Mouse (Mus musculus) right cerebral cortex, postnatal 4 days (tissue): ENCODE data around the gene Krtap4-1.
"Not testable (repeated sequence)": the region's sequence is repeated elsewhere in the genome, so short reads cannot be mapped to it uniquely, and the experiment has no call there.

Experiments
- DNase-seq: peaks from one replicate; pipeline ENCODE4 v3.0.0-alpha.2; 2022

Gene Krtap4-1

DNA sequence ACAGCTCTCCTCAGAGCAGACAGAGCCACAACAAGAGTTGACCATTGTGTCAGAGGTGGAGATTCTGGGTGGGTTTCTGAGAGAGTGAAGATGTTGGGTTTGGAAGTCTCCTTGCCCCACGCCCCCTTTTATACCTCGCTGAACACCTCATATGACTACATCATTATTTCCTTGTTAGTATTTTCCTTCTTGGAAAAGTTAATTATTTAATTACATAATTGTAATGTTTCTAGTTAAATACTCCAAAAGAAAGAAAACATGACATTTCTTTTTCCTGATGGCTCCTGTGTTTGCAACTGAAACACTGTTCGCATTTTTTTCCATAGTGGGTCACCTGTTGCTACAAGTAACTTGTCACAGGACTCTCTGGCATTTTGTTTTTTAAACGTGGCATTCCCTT lies at the start of gene Krtap4-1:
Krtap4-1 (minus strand) TSS at position 101 of the 400 bp plus-strand sequence.
- no peak for DNase-seq

DNA sequence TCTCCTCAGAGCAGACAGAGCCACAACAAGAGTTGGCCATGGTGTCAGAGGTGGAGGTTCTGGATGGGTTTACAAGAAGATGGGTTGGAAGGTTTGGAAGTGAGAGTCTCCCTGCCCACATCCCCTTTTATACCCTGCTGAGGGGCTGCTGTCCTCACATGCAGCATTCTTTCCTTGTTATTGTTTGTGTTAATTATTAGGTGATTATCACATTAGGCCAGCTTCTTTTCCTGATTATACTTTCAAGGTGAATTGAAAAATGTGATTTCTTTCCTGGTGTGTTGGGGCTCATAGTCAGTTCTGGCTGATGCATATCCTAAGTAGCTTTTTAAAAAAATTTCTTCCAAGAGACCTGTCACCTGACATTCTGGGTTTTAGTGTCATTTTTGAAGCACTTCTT lies 37.8 kb upstream of the Krtap4-1 start, which contains the start of gene Krtap4-6:
Krtap4-6 (minus strand) TSS at position 101 of the 400 bp plus-strand sequence.
- DNase-seq, result no peak

DNA sequence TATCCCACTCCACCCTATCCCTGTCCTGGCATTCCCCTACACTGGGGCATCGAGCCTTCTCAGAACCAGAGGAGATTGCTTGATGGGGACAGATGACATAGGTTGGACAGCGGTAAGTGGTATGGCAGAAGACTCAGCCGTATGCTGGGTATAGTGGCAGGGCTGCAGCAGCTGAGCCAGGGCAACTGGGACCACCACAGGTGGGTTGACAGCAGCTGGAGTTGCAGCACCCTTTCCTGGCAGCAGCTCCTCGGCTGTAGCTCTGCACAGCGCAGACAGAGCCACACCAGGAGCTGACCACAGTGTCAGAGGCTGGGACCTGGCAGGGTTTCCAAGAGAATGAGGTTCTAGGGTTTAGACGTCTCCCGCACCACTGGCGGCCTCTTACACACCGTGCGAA lies 34.8 kb upstream of the Krtap4-1 start:
- DNase-seq, result no peak

DNA sequence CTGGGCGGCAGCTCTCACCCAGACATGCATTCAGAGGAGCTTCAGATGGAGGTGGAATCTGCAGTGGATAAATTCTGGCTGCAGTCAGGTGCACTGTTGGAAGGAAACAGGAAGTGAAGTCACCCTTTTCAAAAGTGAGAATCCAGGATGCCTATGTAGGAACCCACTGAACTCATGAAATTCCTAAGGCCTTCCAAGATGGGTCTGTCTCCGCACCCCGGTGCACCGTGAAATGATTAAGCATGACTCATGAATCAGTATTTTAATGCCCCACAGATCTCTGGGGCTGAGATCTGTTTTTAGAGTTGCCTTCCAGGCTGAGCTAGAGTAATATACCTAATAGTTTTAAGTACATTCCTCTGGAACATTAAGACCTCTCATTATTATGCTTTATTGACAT lies 31.2 kb upstream of the Krtap4-1 start:
- DNase-seq, result no peak

DNA sequence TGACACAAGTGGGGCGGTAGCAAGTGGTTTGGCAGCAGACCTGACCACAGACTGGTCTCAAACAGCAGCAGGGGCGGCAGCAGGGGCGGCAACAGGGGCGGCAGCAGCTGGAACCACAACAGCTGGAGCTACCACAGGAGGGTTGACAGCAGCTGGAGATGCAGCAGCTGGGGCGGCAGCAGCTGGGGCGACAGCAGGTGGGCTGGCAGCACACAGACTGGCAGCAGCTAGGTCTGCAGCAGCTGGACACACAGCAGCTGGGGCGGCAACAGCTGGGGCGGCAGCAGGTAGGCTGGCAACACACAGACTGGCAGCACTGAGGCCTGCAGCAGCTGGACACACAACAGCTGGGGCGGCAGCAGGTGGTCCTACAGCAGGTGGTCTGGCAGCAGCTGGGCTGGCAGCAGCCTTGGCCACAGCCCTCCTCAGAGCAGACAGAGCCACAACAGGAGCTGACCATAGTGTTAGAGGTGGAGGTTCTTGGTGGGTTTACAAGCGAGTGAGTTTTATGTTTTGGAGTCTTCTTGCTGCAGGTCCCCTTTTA lies 30.5 kb upstream of the Krtap4-1 start, which contains the start of gene Gm11563:
Gm11563 (minus strand) TSS at position 494 of the 544 bp plus-strand sequence.
- DNase-seq, result not testable (repeated sequence)

DNA sequence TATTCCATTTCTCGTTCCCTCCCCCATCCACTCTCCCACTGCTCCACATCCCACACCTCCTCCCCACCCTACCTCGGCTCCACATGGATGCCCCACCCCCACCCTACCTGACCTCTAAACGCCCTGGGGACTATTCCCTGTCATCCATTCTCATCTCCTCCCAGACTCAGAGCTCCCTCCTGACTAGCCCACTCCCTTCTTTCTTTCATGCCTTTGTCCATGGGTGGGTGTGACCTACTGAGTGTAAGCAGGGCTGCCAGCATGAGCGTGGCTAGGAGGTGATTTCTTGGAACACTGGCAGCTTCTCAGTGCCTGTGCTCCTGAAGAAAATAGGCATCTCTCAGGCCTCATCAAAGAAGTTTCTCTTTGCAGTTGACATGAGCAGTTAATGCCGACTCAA lies 29.0 kb upstream of the Krtap4-1 start:
- DNase-seq, result no peak

DNA sequence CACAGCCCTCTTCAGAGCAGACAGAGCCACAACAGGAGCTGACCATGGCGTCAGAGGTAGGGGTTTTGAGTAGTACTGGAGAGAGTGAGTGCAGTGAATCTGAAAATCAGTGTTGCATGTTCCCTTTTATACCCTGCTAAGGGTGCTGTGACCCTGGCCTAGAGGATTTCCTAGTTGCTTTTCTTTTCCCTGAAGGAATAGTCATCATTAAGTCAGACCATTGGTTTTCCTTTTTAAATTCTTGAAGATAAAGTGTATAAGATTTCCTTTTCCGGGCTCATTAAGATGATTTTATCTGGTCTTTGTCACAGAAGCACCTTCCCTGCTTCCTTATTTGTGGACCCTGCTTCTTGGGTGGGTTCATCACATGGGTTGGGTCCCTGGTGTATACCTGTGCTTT lies 22.1 kb upstream of the Krtap4-1 start, which contains the start of gene Gm11555:
Gm11555 (minus strand) TSS at position 101 of the 400 bp plus-strand sequence.
- no peak for DNase-seq

DNA sequence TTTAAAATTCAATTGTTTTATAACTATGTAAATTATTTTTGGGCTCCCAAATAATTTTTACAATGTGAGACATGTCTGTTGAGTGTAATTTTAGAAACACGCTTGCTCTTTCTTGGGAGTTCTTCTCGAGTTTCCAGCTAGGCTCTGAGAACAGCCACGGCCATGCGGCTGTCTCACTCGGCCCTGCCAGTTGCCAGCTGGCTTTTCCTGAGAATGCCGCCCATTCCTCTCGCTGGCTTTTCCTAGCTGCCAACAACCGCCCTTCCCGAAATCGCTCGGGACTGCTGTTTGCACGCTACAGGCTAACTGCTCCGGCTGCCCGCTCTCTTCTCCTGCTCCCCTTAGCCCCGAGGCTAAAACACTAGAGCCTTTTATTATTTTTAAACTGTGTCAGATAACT lies 18.4 kb upstream of the Krtap4-1 start:
- DNase-seq, result no peak

DNA sequence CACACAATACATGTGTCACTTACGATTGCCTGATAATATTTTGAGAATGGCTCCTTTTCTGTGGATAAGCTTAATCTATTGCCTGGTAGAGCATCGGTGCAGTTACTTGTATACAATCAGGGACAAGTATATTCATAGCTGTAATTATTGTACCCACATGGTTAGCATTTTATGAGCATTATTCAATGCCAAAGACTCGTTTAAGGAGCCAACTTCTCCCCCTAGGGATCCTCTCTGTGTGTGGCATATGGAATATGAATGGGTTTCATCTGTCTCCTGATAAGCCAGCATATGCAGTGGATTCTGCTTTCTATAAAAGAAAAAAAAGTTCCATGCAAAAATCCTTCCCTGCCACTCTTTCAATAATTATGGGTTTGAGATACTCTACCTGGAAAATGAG lies 16.3 kb upstream of the Krtap4-1 start:
- no peak for DNase-seq

DNA sequence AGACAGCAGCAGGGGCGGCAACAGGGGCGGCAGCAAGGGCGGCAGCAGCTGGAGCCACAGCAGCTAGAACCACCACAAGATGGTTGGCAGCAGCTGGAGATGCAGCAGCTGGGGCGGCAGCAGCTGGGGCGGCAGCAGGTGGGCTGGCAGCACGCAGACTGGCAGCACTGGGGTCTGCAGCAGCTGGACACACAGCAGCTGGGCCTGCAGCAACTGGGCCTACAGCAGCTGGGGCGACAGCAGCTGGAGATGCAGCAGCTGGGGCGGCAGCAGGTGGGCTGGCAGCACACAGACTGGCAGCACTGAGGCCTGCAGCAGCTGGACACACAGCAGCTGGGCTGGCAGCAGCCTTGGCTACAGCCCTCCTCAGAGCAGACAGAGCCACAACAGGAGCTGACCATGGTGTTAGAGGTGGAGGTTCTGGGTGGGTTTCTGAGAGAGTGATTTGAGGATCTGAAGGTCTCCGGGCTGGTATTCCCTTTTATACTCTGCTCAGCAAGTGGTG lies 15.6 kb upstream of the Krtap4-1 start, which contains the start of gene Krtap4-7:
Krtap4-7 (minus strand) TSS at position 455 of the 505 bp plus-strand sequence.
- not testable (repeated sequence) for DNase-seq

DNA sequence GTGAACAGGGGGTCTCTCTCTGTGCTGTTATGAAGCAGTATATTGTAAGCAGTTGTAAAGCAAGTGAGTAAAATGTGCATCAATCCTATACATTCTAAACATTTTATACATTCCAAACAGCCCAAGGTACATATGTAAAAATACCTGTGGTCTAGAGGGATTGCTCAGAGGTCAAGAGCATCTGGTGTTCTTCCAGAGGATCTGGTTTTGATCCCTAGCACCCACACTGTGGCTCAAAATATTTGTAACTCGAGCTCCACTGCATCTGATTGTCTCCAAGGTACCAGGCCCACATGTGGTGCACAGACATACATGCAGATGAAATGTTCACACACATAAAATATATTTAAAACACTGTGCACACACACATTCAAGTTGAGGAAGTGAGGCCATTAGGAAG lies 12.9 kb upstream of the Krtap4-1 start:
- DNase-seq, result no peak

DNA sequence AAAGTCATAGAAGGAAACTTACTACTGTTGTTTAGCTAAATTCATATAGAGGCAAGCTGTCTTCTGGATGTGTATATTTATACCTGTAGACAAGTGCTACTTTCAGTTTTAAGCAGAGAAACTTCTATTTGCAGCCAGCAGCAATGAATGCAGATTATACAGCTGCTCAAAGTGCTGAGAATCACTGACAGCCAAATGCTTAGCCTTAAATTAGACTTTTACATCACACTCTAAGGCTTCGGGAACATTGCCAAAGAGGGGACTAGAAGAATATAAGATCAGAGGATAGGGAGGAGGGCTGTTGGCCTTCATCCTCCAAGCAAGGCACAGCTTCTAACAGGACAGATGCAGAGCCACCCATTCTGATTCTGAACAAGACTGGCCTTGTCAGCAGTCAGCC lies 9.0 kb upstream of the Krtap4-1 start:
- no peak for DNase-seq

DNA sequence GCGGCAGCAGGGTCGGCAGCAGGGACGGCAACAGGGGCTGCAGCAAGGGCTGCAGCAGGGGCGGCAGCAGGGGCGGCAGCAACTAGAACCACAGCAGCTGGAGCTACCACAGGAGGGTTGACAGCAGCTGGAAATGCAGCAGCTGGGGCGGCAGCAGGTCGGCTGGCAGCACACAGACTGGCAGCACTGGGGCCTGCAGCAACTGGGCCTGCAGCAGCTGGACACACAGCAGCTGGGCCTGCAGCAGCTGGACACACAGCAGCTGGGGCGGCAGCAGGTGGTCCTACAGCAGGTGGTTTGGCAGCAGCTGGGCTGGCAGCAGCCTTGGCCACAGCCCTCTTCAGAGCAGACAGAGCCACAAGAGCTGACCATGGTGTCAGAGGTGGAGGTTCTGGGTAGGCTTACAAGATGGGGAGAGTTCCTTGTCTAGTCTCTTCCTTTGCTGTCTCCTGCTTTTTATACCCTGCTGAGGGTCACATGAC lies 6.7 kb upstream of the Krtap4-1 start, which contains the start of gene Krtap4-2:
Krtap4-2 (minus strand) TSS at position 432 of the 482 bp plus-strand sequence.
- no peak for DNase-seq

DNA sequence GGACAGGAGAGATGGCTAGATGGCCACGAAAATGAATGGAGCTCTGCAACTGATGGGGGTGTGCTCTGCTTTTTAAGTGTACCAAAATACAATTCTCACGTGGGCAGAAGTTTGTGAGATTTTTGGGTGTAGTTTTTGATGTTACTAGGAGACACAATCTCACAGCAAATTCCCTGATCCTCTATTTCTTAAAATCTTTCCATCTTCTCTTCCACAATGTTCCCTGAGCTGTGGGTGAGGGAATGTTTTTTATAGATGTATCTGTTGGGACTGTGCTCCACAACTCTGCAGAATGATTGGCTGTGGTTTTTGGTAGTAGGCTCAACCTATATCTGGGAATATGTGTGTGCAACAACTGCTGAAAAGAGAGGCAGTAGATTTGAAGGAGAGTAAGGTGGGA lies 5.3 kb upstream of the Krtap4-1 start:
- DNase-seq, result no peak

DNA sequence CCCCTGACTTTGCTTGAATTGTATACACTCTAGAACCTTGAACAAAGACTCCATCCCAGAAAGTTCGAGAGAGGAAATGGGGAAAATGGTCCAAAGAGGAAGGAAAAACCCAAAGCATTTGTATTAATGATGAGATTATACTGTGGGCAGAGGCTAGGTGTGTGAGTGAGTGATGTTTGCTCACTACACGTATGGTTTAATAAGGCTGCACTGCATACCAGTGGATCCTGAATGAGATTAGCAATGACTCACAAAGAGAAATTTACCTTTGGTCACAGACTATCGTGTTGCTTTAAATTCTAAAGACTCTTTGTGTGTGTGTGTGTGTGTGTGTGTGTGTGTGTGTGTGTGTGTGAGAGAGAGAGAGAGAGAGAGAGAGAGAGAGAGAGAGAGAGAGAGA lies 2.9 kb upstream of the Krtap4-1 start:
- no peak for DNase-seq

DNA sequence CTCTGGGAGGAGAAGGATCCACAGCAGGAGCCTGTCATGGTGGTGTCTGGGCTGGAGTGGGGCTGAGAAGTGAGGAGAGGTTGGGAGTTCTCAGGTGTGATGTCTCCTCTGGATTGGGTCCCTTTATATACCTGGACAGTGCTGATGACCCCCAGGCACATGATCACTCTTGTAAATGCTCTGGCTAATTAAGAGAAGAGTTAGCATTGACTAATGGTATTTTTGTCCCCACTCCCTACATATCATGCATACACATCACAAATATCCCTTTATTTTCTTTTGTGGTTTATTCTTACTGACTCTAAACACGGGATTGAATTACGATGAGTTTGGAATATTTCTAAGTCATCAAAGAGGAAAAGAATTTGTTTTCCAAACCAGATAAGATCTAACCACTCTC lies 7.7 kb downstream of the Krtap4-1 start, which contains the start of gene Gm11562:
Gm11562 (minus strand) TSS at position 101 of the 400 bp plus-strand sequence.
- no peak for DNase-seq

DNA sequence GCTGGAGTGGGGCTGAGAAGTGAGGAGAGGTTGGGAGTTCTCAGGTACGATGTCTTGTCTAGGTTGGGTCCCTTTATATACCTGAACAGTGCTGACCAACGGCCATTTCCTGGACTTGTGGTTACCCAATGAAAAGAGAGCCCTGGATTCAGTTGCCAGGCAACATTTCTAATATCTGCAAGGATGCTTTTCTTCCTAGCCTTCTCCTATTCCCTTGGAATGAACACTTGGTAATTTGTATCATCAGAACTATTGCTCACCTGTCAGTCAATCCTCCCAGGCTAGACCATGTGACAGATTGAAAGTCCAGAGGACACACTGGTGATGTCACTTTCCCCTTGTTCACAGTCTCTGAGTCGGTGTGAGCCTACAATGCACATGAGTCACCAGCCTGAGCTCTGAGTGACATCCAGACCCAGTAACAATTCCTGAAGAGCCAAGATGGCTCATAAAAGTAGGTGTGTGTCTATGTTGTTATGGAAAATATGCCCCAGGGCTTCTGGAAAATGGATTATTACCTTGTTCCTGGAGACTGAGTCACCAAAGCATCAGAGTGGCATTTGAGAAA lies 13.2 kb downstream of the Krtap4-1 start, which contains the start of gene Krtap2-4:
Krtap2-4 (minus strand) TSS at position 51 of the 568 bp plus-strand sequence.
- no peak for DNase-seq

DNA sequence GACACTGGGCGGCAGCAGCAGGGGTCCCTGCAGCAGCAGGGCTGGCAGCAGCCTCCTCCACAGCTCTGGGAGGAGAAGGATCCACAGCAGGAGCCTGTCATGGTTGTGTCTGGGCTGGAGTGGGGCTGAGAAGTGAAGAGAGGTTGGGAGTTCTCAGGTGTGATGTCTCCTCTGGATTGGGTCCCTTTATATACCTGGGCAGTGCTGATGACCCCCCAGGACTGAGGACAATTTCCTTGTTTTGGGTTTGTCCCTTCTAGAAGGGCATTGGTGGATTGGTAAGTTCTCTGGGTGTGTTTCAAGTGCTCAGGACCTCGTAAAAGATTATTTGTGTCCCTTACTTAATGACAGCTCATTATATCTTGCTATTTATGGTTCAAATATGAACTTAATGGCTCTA lies 17.9 kb downstream of the Krtap4-1 start, which contains the start of gene Gm11937:
Gm11937 (minus strand) TSS at position 101 of the 400 bp plus-strand sequence.
- DNase-seq, result not testable (repeated sequence)

DNA sequence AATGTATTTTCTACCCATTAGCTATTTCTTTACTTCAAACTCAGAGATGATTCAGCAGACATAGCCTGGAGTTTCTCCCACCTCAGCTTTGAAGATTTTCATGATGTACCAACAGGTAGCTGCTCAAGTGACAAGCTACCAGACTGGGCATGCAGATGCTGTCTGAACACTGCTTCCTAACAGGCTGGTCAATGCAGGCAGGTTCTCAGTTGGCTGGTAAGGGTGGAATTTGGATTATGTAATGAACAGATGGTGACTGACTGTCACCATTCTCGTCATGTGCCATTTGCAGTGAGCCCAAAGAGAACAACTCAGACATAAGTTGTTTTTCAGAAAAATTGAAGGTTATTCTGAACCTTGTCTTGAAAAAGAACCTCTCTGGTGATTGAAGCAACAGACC lies 18.9 kb downstream of the Krtap4-1 start:
- no peak for DNase-seq

DNA sequence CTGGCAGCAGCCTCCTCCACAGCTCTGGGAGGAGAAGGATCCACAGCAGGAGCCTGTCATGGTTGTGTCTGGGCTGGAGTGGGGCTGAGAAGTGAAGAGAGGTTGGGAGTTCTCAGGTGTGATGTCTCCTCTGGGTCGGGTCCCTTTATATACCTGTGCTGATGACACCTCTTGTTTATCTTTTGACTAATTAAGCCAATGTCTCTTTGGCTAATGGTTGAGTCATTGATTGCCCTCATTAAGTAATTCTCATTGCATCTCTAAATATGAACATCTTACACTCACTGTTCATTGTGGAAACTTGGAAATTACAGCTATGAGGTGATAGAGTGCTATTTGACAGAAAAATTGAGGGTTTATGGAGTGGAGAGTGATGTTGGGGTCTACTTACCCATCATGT lies 24.8 kb downstream of the Krtap4-1 start, which contains the start of gene Gm11938:
Gm11938 (minus strand) TSS at position 101 of the 400 bp plus-strand sequence.
- DNase-seq, result not testable (repeated sequence)

DNA sequence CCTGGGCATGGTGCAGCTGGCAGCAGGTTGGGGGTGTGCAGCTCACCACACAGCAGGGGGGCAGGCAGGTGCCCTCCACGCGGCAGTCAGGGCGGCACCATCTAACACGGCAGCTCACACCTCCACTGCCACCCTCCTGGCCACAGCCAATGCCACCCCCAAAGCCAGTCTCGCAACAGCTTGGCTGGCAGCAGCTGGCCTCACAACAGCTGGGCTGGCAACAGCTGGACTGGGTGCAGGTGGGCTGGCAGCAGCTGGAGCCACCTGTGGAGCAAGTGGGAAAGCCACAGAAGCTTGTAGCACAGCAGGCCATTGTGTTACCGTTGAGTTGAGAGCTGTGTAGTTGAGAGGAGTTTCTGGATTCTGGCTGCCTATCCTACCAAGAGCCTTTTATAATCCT lies 30.3 kb downstream of the Krtap4-1 start, which contains the start of gene Krtap9-3:
Krtap9-3 (minus strand) TSS at position 364 of the 400 bp plus-strand sequence.
- not testable (repeated sequence) for DNase-seq

DNA sequence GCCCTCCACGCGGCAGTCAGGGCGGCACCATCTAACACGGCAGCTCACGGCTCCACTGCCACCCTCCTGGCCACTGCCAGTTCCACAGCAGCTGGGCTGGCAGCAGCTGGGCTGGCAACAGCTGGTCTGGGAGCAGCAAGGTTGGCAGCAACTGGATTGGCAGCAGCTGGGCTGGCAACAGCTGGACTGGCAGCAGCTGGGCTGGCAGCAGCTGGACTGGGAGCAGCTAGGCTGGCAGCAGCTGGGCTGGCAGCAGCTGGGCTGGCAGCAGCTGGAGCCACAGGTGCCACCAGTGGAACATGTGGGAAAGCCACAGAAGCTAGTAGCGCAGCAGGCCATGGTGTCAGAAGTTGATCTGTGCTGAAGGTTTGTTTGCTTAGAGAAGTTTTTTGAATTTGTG lies 37.1 kb downstream of the Krtap4-1 start, which contains the start of gene Krtap1-3:
Krtap1-3 (minus strand) TSS at position 359 of the 400 bp plus-strand sequence.
- no peak for DNase-seq

DNA sequence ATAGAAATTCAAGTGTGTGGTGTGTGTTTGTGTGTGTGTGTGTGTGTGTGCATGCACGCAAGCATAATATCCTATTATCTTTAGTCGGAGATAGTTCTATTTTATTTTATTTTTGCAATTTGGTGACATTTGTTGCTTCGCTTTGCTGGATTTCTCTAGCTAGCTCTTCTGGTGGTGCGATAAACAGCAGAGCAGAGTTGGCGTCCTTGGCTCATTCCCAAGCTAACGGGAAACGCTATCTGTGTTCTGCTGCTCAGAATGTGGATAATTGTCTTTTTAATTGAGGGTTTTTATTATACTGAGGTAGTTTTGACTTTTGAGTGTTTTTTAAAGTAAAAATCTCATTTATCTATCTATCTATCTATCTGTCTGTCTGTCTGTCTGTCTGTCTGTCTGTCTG lies 42.9 kb downstream of the Krtap4-1 start:
- no peak for DNase-seq
